Mouse (Mus musculus): ENCODE data around the gene Notch2. TPM values are rescaled to one million over a fixed set of nuclear protein-coding genes. Genes with fewer than 3 reads are reported as not detected.

The Notch2 gene
- polyA plus RNA-seq, 1 experiment from 2014 or later, result 9.0 TPM

- no peaks in the 10 kb centered on the region for H3K9me3 ChIP-seq (replicated peaks)
- no peak overlapping the region for H3K4me3 ChIP-seq (replicated peaks)
- 90% methylated on average over 8 of the region's 8 CpGs for WGBS
- no peaks in the 10 kb centered on the region; the same call in 1 of the 2 replicates for H3K4me1 ChIP-seq
- ATAC-seq (ENCODE audit: low FRiP score), result no peak
- no peak overlapping the region for H3K4me2 ChIP-seq
- no peak overlapping the region for H3K27ac ChIP-seq (replicated peaks)
- H3K9ac ChIP-seq (replicated peaks), result no peak overlapping the region
- H3K36me3 ChIP-seq, result no peaks in the 10 kb centered on the region
- no peaks in the 10 kb centered on the region for H3K27me3 ChIP-seq (replicated peaks)
Measured at GRCm38 (mm10) chr3:97980683-97981327, 32.5 kb upstream of the Notch2 start.

GRCm38 (mm10) chr3:97981376-97981906 is 31.9 kb upstream of the Notch2 start:
- Histone ChIP-seq H3K27me3 (replicated peaks) (no peaks in the 10 kb centered on the region), H3K4me3 (replicated peaks) (no peak overlapping the region), H3K4me1 (no peaks in the 10 kb centered on the region; the same call in 1 of the 2 replicates), H3K9me3 (replicated peaks) (no peaks in the 10 kb centered on the region), H3K4me2 (no peak overlapping the region), H3K27ac (replicated peaks) (no peak overlapping the region), H3K9ac (replicated peaks) (no peak overlapping the region), H3K36me3 (no peaks in the 10 kb centered on the region)
- no peak for ATAC-seq (ENCODE audit: low FRiP score)
- WGBS, result 48% methylated on average over 3 of the region's 3 CpGs

GRCm38 (mm10) chr3:97984870-97985506 is 28.3 kb upstream of the Notch2 start:
- H3K27ac ChIP-seq (replicated peaks), result no peak overlapping the region
- no peaks in the 10 kb centered on the region for H3K27me3 ChIP-seq (replicated peaks)
- no peak overlapping the region for H3K4me3 ChIP-seq (replicated peaks)
- no peaks in the 10 kb centered on the region for H3K9me3 ChIP-seq (replicated peaks)
- no peak overlapping the region for H3K9ac ChIP-seq (replicated peaks)
- 80% methylated on average over 10 of the region's 10 CpGs for WGBS
- no peaks in the 10 kb centered on the region; the same call in 1 of the 2 replicates for H3K4me1 ChIP-seq
- ATAC-seq (ENCODE audit: low FRiP score), result no peak
- H3K4me2 ChIP-seq, result no peak overlapping the region
- no peaks in the 10 kb centered on the region for H3K36me3 ChIP-seq

- Histone ChIP-seq H3K4me2 (no peak overlapping the region), H3K9me3 (replicated peaks) (no peaks in the 10 kb centered on the region), H3K36me3 (no peaks in the 10 kb centered on the region), H3K4me3 (replicated peaks) (no peak overlapping the region), H3K27ac (replicated peaks) (no peak overlapping the region), H3K9ac (replicated peaks) (no peak overlapping the region), H3K27me3 (replicated peaks) (no peaks in the 10 kb centered on the region), H3K4me1 (no peaks in the 10 kb centered on the region; the same call in 1 of the 2 replicates)
- ATAC-seq (ENCODE audit: low FRiP score), result no peak
- 86% methylated on average over 3 of the region's 3 CpGs for WGBS
Measured at GRCm38 (mm10) chr3:97985691-97986090, 27.6 kb upstream of the Notch2 start.

GRCm38 (mm10) chr3:97987153-97987552 is 26.2 kb upstream of the Notch2 start:
- ATAC-seq (ENCODE audit: low FRiP score), result no peak
- 86% methylated on average over 3 of the region's 3 CpGs for WGBS

GRCm38 (mm10) chr3:97988756-97989155 is 24.6 kb upstream of the Notch2 start:
- H3K9me3 ChIP-seq (replicated peaks), result no peaks in the 10 kb centered on the region
- WGBS, result 54% methylated on average over 4 of the region's 4 CpGs
- no peak overlapping the region for H3K4me3 ChIP-seq (replicated peaks)
- H3K4me1 ChIP-seq, result no peaks in the 10 kb centered on the region; the same call in 1 of the 2 replicates
- no peak; the same call in 1 of the 2 replicates for ATAC-seq (ENCODE audit: low FRiP score)
- H3K9ac ChIP-seq (replicated peaks), result no peak overlapping the region
- H3K36me3 ChIP-seq, result no peaks in the 10 kb centered on the region
- no peak overlapping the region for H3K27ac ChIP-seq (replicated peaks)
- no peak overlapping the region for H3K4me2 ChIP-seq
- no peaks in the 10 kb centered on the region for H3K27me3 ChIP-seq (replicated peaks)

More at GRCm38 (mm10) chr3:97987153-97987552, 26.2 kb upstream of the Notch2 start:
- H3K9me3 ChIP-seq (replicated peaks), result no peaks in the 10 kb centered on the region
- H3K4me3 ChIP-seq (replicated peaks), result no peak overlapping the region
- no peak overlapping the region for H3K4me2 ChIP-seq
- no peak overlapping the region for H3K27ac ChIP-seq (replicated peaks)
- no peaks in the 10 kb centered on the region for H3K36me3 ChIP-seq
- H3K4me1 ChIP-seq, result no peaks in the 10 kb centered on the region; the same call in 1 of the 2 replicates
- H3K27me3 ChIP-seq (replicated peaks), result no peaks in the 10 kb centered on the region
- H3K9ac ChIP-seq (replicated peaks), result no peak overlapping the region

GRCm38 (mm10) chr3:97990576-97990975 is 22.8 kb upstream of the Notch2 start:
- no peaks in the 10 kb centered on the region for H3K9me3 ChIP-seq (replicated peaks)
- no peaks in the 10 kb centered on the region for H3K27me3 ChIP-seq (replicated peaks)
- no peak overlapping the region for H3K9ac ChIP-seq (replicated peaks)
- no peak for ATAC-seq (ENCODE audit: low FRiP score)
- 89% methylated on average over 5 of the region's 5 CpGs for WGBS
- no peaks in the 10 kb centered on the region; the same call in 1 of the 2 replicates for H3K4me1 ChIP-seq
- H3K4me2 ChIP-seq, result no peak overlapping the region
- H3K36me3 ChIP-seq, result no peaks in the 10 kb centered on the region
- H3K4me3 ChIP-seq (replicated peaks), result no peak overlapping the region
- no peak overlapping the region for H3K27ac ChIP-seq (replicated peaks)

- H3K9me3 ChIP-seq (replicated peaks), result no peaks in the 10 kb centered on the region
- H3K4me2 ChIP-seq, result no peak overlapping the region
- H3K4me3 ChIP-seq (replicated peaks), result no peak overlapping the region
- no peak overlapping the region for H3K27ac ChIP-seq (replicated peaks)
- no peaks in the 10 kb centered on the region for H3K27me3 ChIP-seq (replicated peaks)
- H3K36me3 ChIP-seq, result no peaks in the 10 kb centered on the region
- no peak for ATAC-seq (ENCODE audit: low FRiP score)
- 71% methylated on average over 4 of the region's 4 CpGs for WGBS
- H3K9ac ChIP-seq (replicated peaks), result no peak overlapping the region
- no peaks in the 10 kb centered on the region for H3K4me1 ChIP-seq
Measured at GRCm38 (mm10) chr3:97992289-97992688, 21.0 kb upstream of the Notch2 start.

- H3K4me3 ChIP-seq (replicated peaks), result no peak overlapping the region
- 49% methylated on average over 5 of the region's 5 CpGs for WGBS
- no peak for ATAC-seq (ENCODE audit: low FRiP score)
Measured at GRCm38 (mm10) chr3:97993196-97993595, 20.1 kb upstream of the Notch2 start.

GRCm38 (mm10) chr3:97993920-97994545 is 19.3 kb upstream of the Notch2 start:
- H3K36me3 ChIP-seq, result no peaks in the 10 kb centered on the region
- no peaks in the 10 kb centered on the region for H3K4me1 ChIP-seq
- no peak overlapping the region for H3K27ac ChIP-seq (replicated peaks)
- no peaks in the 10 kb centered on the region for H3K27me3 ChIP-seq (replicated peaks)
- no peak overlapping the region for H3K4me2 ChIP-seq
- 84% methylated on average over 3 of the region's 3 CpGs for WGBS
- no peak overlapping the region for H3K9ac ChIP-seq (replicated peaks)
- no peak for ATAC-seq (ENCODE audit: low FRiP score)
- H3K4me3 ChIP-seq (replicated peaks), result no peak overlapping the region
- H3K9me3 ChIP-seq (replicated peaks), result no peaks in the 10 kb centered on the region

More at GRCm38 (mm10) chr3:97993196-97993595, 20.1 kb upstream of the Notch2 start:
- H3K9ac ChIP-seq (replicated peaks), result no peak overlapping the region
- no peaks in the 10 kb centered on the region for H3K9me3 ChIP-seq (replicated peaks)
- H3K27me3 ChIP-seq (replicated peaks), result no peaks in the 10 kb centered on the region
- no peaks in the 10 kb centered on the region for H3K4me1 ChIP-seq
- H3K36me3 ChIP-seq, result no peaks in the 10 kb centered on the region
- no peak overlapping the region for H3K27ac ChIP-seq (replicated peaks)
- no peak overlapping the region for H3K4me2 ChIP-seq

- no peaks in the 10 kb centered on the region for H3K36me3 ChIP-seq
- no peak overlapping the region for H3K9ac ChIP-seq (replicated peaks)
- no peaks in the 10 kb centered on the region for H3K4me1 ChIP-seq
- no peak overlapping the region for H3K4me2 ChIP-seq
- no peak for ATAC-seq (ENCODE audit: low FRiP score)
- H3K9me3 ChIP-seq (replicated peaks), result no peaks in the 10 kb centered on the region
- H3K27me3 ChIP-seq (replicated peaks), result no peaks in the 10 kb centered on the region
- 88% methylated on average over 5 of the region's 5 CpGs for WGBS
- no peak overlapping the region for H3K27ac ChIP-seq (replicated peaks)
- no peak overlapping the region for H3K4me3 ChIP-seq (replicated peaks)
Measured at GRCm38 (mm10) chr3:97994818-97995217, 18.5 kb upstream of the Notch2 start.

Data from neural tube, embryonic 15.5 days (tissue).